Mouse (Mus musculus) midbrain, embryonic 16.5 days (tissue): Measurements from ENCODE around the gene Hcfc1. TPM values are rescaled to one million over a fixed set of nuclear protein-coding genes. Genes with fewer than 3 reads are reported as not detected.

Source experiments
- ATAC-seq: fragments of 200-750 bp; cut with Nextera tagmentation; 2 replicates; pipeline ENCODE4 v1.8.0; 2017; ENCODE audit warnings: moderate TSS enrichment
- H3K27ac ChIP-seq: fragments of 300-500 bp; sonication (generic); 2 replicates; pipeline ENCODE4 v1.5.1; 2014; ENCODE audit warnings: mild to moderate bottlenecking, low read length, mixed read lengths
- H3K27me3 ChIP-seq: fragments of 300-500 bp; sonication (generic); 2 replicates; pipeline ENCODE4 v1.6.1; 2014; ENCODE audit warnings: low read depth, low read length, mixed read lengths; ENCODE audit not compliant: control insufficient read depth, insufficient read depth
- H3K36me3 ChIP-seq: fragments of 300-500 bp; sonication (generic); 2 replicates; pipeline ENCODE4 v1.6.1; 2014; ENCODE audit warnings: mild to moderate bottlenecking, low read length, moderate library complexity, mixed read lengths; ENCODE audit not compliant: control insufficient read depth, insufficient read depth
- H3K4me1 ChIP-seq: fragments of 300-500 bp; sonication (generic); 2 replicates; pipeline ENCODE4 v1.6.1; 2014; ENCODE audit warnings: mild to moderate bottlenecking, low read length, mixed read lengths; ENCODE audit not compliant: control insufficient read depth, insufficient read depth
- H3K4me2 ChIP-seq: fragments of 300-500 bp; sonication (generic); 2 replicates; pipeline ENCODE4 v1.6.1; 2014; ENCODE audit warnings: mild to moderate bottlenecking, low read length, mixed read lengths
- H3K4me3 ChIP-seq: fragments of 300-500 bp; sonication (generic); 2 replicates; pipeline ENCODE4 v1.5.1; 2014; ENCODE audit warnings: low read depth, mild to moderate bottlenecking, low read length, moderate library complexity, mixed read lengths
- H3K9ac ChIP-seq: fragments of 300-500 bp; sonication (generic); 2 replicates; pipeline ENCODE4 v1.6.1; 2014; ENCODE audit warnings: low read depth, low read length, mixed read lengths
- H3K9me3 ChIP-seq: fragments of 300-500 bp; sonication (generic); replicated peaks from 2 replicates; pipeline ENCODE4 v1.6.1; 2014; ENCODE audit warnings: mild to moderate bottlenecking, low read length, mixed read lengths; ENCODE audit not compliant: control insufficient read depth, poor library complexity, severe bottlenecking
- WGBS: fragments of 180-500 bp; shearing (Covaris S2); extraction: QIAGEN DNeasy Blood & Tissue Kit; methylation state at CpG from one replicate; pipeline ENCODE4 v1.1.7; 2014; 5-methylcytosine and 5-hydroxymethylcytosine counted together
- polyA plus RNA-seq: library from polyadenylated mRNA; unstranded; fragments of >200 nt; fragmentation: Nextera tagmentation; extraction: Ambion mirVana; gene quantifications from 2 replicates; pipeline ENCODE4 v1.2.1, GENCODE M21; 2015

Gene Hcfc1
- polyA plus RNA-seq, result 39.1 and 51.4 TPM in 2 replicates

- Histone ChIP-seq H3K36me3 (no peaks in the 10 kb centered on the region), H3K4me1 (peaks cover 25% of the 10 kb centered on the region), H3K27me3 (no peaks in the 10 kb centered on the region), H3K27ac (peak within 1 kb of the TSS; percentile 99), H3K4me3 (peak within 1 kb of the TSS; percentile 66), H3K9me3 (no peaks in the 10 kb centered on the region), H3K4me2 (peak within 1 kb of the TSS; percentile 81), H3K9ac (peak within 1 kb of the TSS; percentile 72)
- peak; percentile 83 for ATAC-seq
- 21% methylated on average over 47 of the region's 58 CpGs for WGBS
These were observed at the start of gene Hcfc1 for GRCm38 (mm10) chrX:73966248-73967176. TSS of gene Hcfc1 (minus strand) at chrX:73966357.

GRCm38 (mm10) chrX:74014597-74014996 is 48.4 kb upstream of the Hcfc1 start:
- H3K27me3 ChIP-seq, result no peaks in the 10 kb centered on the region
- no peak overlapping the region for H3K4me2 ChIP-seq
- H3K4me3 ChIP-seq, result no peak overlapping the region
- no peak for ATAC-seq
- no peaks in the 10 kb centered on the region for H3K36me3 ChIP-seq
- H3K9ac ChIP-seq, result no peak overlapping the region
- 100% methylated on average over 1 of the region's 1 CpGs for WGBS
- H3K9me3 ChIP-seq, result no peaks in the 10 kb centered on the region
- H3K4me1 ChIP-seq, result no peaks in the 10 kb centered on the region
- no peak overlapping the region for H3K27ac ChIP-seq

GRCm38 (mm10) chrX:74008063-74008462 is 41.9 kb upstream of the Hcfc1 start:
- Histone ChIP-seq H3K4me2 (no peak overlapping the region), H3K36me3 (no peaks in the 10 kb centered on the region), H3K27me3 (no peaks in the 10 kb centered on the region), H3K9me3 (no peaks in the 10 kb centered on the region), H3K4me1 (no peaks in the 10 kb centered on the region), H3K4me3 (no peak overlapping the region), H3K9ac (no peak overlapping the region), H3K27ac (no peak overlapping the region)
- ATAC-seq, result no peak
- WGBS, result 11% methylated on average over 8 of the region's 8 CpGs

- no peak overlapping the region for H3K4me3 ChIP-seq
- no peaks in the 10 kb centered on the region for H3K4me1 ChIP-seq
- no peak for ATAC-seq
- no peaks in the 10 kb centered on the region for H3K27me3 ChIP-seq
- no peak overlapping the region for H3K4me2 ChIP-seq
- no peaks in the 10 kb centered on the region for H3K9me3 ChIP-seq
- H3K27ac ChIP-seq, result no peak overlapping the region
- 70% methylated on average over 21 of the region's 21 CpGs for WGBS
- H3K36me3 ChIP-seq, result no peaks in the 10 kb centered on the region
- no peak overlapping the region for H3K9ac ChIP-seq
These were observed 40.2 kb upstream of the Hcfc1 start for GRCm38 (mm10) chrX:74006401-74006800.

GRCm38 (mm10) chrX:74003644-74004043 is 37.5 kb upstream of the Hcfc1 start:
- no peaks in the 10 kb centered on the region for H3K27me3 ChIP-seq
- H3K4me1 ChIP-seq, result peaks cover 3% of the 10 kb centered on the region
- no peak overlapping the region for H3K27ac ChIP-seq
- no peak for ATAC-seq
- no peak overlapping the region for H3K9ac ChIP-seq
- no peak overlapping the region for H3K4me2 ChIP-seq
- no peaks in the 10 kb centered on the region for H3K36me3 ChIP-seq
- no peak overlapping the region for H3K4me3 ChIP-seq
- 61% methylated on average over 2 of the region's 2 CpGs for WGBS
- H3K9me3 ChIP-seq, result no peaks in the 10 kb centered on the region

- H3K4me2 ChIP-seq, result no peak overlapping the region
- 87% methylated on average over 3 of the region's 3 CpGs for WGBS
- no peaks in the 10 kb centered on the region for H3K36me3 ChIP-seq
- no peak overlapping the region for H3K4me3 ChIP-seq
- no peak for ATAC-seq
- no peaks in the 10 kb centered on the region for H3K9me3 ChIP-seq
- H3K27ac ChIP-seq, result no peak overlapping the region
- H3K27me3 ChIP-seq, result no peaks in the 10 kb centered on the region
- H3K4me1 ChIP-seq, result peaks cover 5% of the 10 kb centered on the region
- H3K9ac ChIP-seq, result no peak overlapping the region
These were observed 34.9 kb upstream of the Hcfc1 start for GRCm38 (mm10) chrX:74001024-74001423.

- no peak overlapping the region for H3K4me3 ChIP-seq
- ATAC-seq, result peak; percentile 93
- peak overlapping the region; percentile 23; the same call in 1 of the 2 replicates for H3K4me2 ChIP-seq
- no peaks in the 10 kb centered on the region for H3K36me3 ChIP-seq
- peak overlapping the region; percentile 74 for H3K27ac ChIP-seq
- H3K4me1 ChIP-seq, result peaks cover 5% of the 10 kb centered on the region
- WGBS, result 23% methylated on average over 8 of the region's 8 CpGs
- no peaks in the 10 kb centered on the region for H3K9me3 ChIP-seq
- H3K9ac ChIP-seq, result no peak overlapping the region
- no peaks in the 10 kb centered on the region for H3K27me3 ChIP-seq
These were observed 33.0 kb upstream of the Hcfc1 start for GRCm38 (mm10) chrX:73998911-73999869.

GRCm38 (mm10) chrX:73977783-73978182 is 11.6 kb upstream of the Hcfc1 start:
- Histone ChIP-seq H3K4me1 (no peaks in the 10 kb centered on the region), H3K4me2 (no peak overlapping the region), H3K9me3 (no peaks in the 10 kb centered on the region), H3K27me3 (no peaks in the 10 kb centered on the region), H3K4me3 (no peak overlapping the region), H3K9ac (no peak overlapping the region), H3K36me3 (no peaks in the 10 kb centered on the region), H3K27ac (no peak overlapping the region)
- ATAC-seq, result no peak
- 100% methylated on average over 1 of the region's 1 CpGs for WGBS
